Mouse (Mus musculus) kidney, embryonic 14.5 days (tissue): ENCODE measurements around the gene Csmd2. TPM values are rescaled to one million over a fixed set of nuclear protein-coding genes. Genes with fewer than 3 reads are reported as not detected.
"Not testable (repeated sequence)": the region's sequence is repeated elsewhere in the genome, so short reads cannot be mapped to it uniquely, and the experiment has no call there.

ENCODE experiments used
- ATAC-seq: fragments of 200-750 bp; cut with Nextera tagmentation; 2 replicates; pipeline ENCODE4 v1.8.0; 2017; ENCODE audit warnings: moderate number of reproducible peaks, mild to moderate bottlenecking, moderate TSS enrichment, moderate library complexity; ENCODE audit not compliant: low FRiP score, low TSS enrichment
- H3K27ac ChIP-seq: fragments of 300-500 bp; sonication (generic); 2 replicates; pipeline ENCODE4 v1.5.1; 2014; ENCODE audit warnings: low read depth, mild to moderate bottlenecking, low read length, moderate library complexity, mixed read lengths
- H3K27me3 ChIP-seq: fragments of 300-500 bp; sonication (generic); 2 replicates; pipeline ENCODE4 v1.6.1; 2014; ENCODE audit warnings: mild to moderate bottlenecking, low read length; ENCODE audit not compliant: control insufficient read depth, insufficient read depth
- H3K36me3 ChIP-seq: fragments of 300-500 bp; sonication (generic); 2 replicates; pipeline ENCODE4 v1.6.1; 2014; ENCODE audit warnings: low read length, mixed read lengths; ENCODE audit not compliant: control insufficient read depth, insufficient read depth
- H3K4me1 ChIP-seq: fragments of 300-500 bp; sonication (generic); 2 replicates; pipeline ENCODE4 v1.6.1; 2014; ENCODE audit warnings: low read length, mixed read lengths; ENCODE audit not compliant: control insufficient read depth, insufficient read depth
- H3K4me2 ChIP-seq: fragments of 300-500 bp; sonication (generic); replicated peaks from 2 replicates; pipeline ENCODE4 v1.6.1; 2014; ENCODE audit warnings: low read depth, mild to moderate bottlenecking, low read length
- H3K4me3 ChIP-seq: fragments of 300-500 bp; sonication (generic); 2 replicates; pipeline ENCODE4 v1.5.1; 2014; ENCODE audit warnings: mild to moderate bottlenecking, low read length
- H3K9ac ChIP-seq: fragments of 300-500 bp; sonication (generic); 2 replicates; pipeline ENCODE4 v1.6.1; 2014; ENCODE audit warnings: low read depth, mild to moderate bottlenecking, low read length, moderate library complexity
- H3K9me3 ChIP-seq: fragments of 300-500 bp; sonication (generic); 2 replicates; pipeline ENCODE4 v1.6.1; 2016; ENCODE audit warnings: low read length; ENCODE audit not compliant: control insufficient read depth
- WGBS: fragments of 180-500 bp; shearing (Covaris S2); extraction: QIAGEN DNeasy Blood & Tissue Kit; methylation state at CpG from one replicate; pipeline ENCODE4 v1.1.7; 2014; 5-methylcytosine and 5-hydroxymethylcytosine counted together
- polyA plus RNA-seq: library from polyadenylated mRNA; unstranded; fragments of >200 nt; fragmentation: Nextera tagmentation; extraction: Ambion mirVana; gene quantifications from 2 replicates; pipeline ENCODE4 v1.2.1, GENCODE M21; 2014

Csmd2 gene
- polyA plus RNA-seq, 1 experiment from 2014 or later: 0.01 TPM

GRCm38 (mm10) chr4:128004797-128005452 is 17.3 kb downstream of the Csmd2 start:
- H3K9ac ChIP-seq: no peak overlapping the region
- H3K36me3 ChIP-seq: no peaks in the 10 kb centered on the region
- no peak overlapping the region for H3K4me3 ChIP-seq
- no peak overlapping the region for H3K4me2 ChIP-seq
- H3K4me1 ChIP-seq: no peaks in the 10 kb centered on the region
- H3K27me3 ChIP-seq: no peaks in the 10 kb centered on the region
- no peaks in the 10 kb centered on the region for H3K9me3 ChIP-seq
- H3K27ac ChIP-seq: no peak overlapping the region
- ATAC-seq: no peak
- WGBS: 76% methylated on average over 3 of the region's 3 CpGs

- Histone ChIP-seq H3K36me3 (no peaks in the 10 kb centered on the region), H3K27ac (no peak overlapping the region), H3K27me3 (no peaks in the 10 kb centered on the region), H3K9me3 (no peaks in the 10 kb centered on the region), H3K4me3 (no peak overlapping the region), H3K4me2 (no peak overlapping the region), H3K9ac (no peak overlapping the region), H3K4me1 (no peaks in the 10 kb centered on the region)
- ATAC-seq: no peak
- WGBS: 75% methylated on average over 2 of the region's 2 CpGs
Measured at GRCm38 (mm10) chr4:128019465-128019864, 31.8 kb downstream of the Csmd2 start.

- no peaks in the 10 kb centered on the region for H3K27me3 ChIP-seq
- H3K4me3 ChIP-seq: no peak overlapping the region
- 94% methylated on average over 1 of the region's 1 CpGs for WGBS
- no peaks in the 10 kb centered on the region for H3K4me1 ChIP-seq
- no peak overlapping the region for H3K9ac ChIP-seq
- H3K27ac ChIP-seq: no peak overlapping the region
- H3K4me2 ChIP-seq: no peak overlapping the region
- no peaks in the 10 kb centered on the region for H3K36me3 ChIP-seq
- ATAC-seq: no peak
- H3K9me3 ChIP-seq: no peaks in the 10 kb centered on the region
Measured at GRCm38 (mm10) chr4:128028294-128028693, 40.6 kb downstream of the Csmd2 start.

- no peak overlapping the region for H3K4me2 ChIP-seq
- no peaks in the 10 kb centered on the region for H3K27me3 ChIP-seq
- H3K27ac ChIP-seq: no peak overlapping the region
- H3K4me1 ChIP-seq: no peaks in the 10 kb centered on the region
- no peak overlapping the region for H3K4me3 ChIP-seq
- no peaks in the 10 kb centered on the region for H3K9me3 ChIP-seq
- H3K36me3 ChIP-seq: no peaks in the 10 kb centered on the region
- WGBS: 88% methylated on average over 4 of the region's 4 CpGs
- ATAC-seq: no peak
- no peak overlapping the region for H3K9ac ChIP-seq
Measured at GRCm38 (mm10) chr4:128041901-128042300, 54.2 kb downstream of the Csmd2 start.

- Histone ChIP-seq H3K27ac (no peak overlapping the region), H3K4me2 (no peak overlapping the region), H3K36me3 (no peaks in the 10 kb centered on the region), H3K9ac (no peak overlapping the region), H3K4me3 (no peak overlapping the region), H3K4me1 (no peaks in the 10 kb centered on the region), H3K9me3 (no peaks in the 10 kb centered on the region), H3K27me3 (no peaks in the 10 kb centered on the region)
- no peak for ATAC-seq
- 25% methylated on average over 5 of the region's 5 CpGs for WGBS
Measured at GRCm38 (mm10) chr4:128042626-128043025, 55.0 kb downstream of the Csmd2 start.

DNA sequence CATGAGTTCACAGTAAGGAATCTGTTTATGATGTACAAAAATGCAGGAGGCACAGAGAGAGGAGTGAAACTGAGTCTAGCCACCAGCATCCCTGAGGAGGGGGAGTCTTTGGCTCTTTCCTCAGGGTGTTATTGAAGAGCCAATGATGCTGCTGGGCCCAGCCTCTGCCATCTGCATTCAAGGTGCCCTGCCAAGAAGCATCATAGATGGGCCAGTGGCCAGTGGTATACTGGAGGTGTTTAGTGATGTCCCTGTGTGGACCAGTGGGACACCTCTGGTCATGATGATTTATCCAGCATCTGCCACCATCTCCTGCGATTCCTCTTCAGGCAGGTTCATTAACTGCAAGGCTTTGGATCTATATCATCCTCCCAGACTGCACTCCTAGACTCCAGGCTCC is 61.1 kb downstream of the Csmd2 start:
- 86% methylated on average over 1 of the region's 1 CpGs for WGBS
- no peaks in the 10 kb centered on the region for H3K4me1 ChIP-seq
- no peaks in the 10 kb centered on the region for H3K9me3 ChIP-seq
- ATAC-seq: no peak
- no peak overlapping the region for H3K4me2 ChIP-seq
- no peak overlapping the region for H3K4me3 ChIP-seq
- no peak overlapping the region for H3K27ac ChIP-seq
- no peaks in the 10 kb centered on the region for H3K27me3 ChIP-seq
- no peak overlapping the region for H3K9ac ChIP-seq
- no peaks in the 10 kb centered on the region for H3K36me3 ChIP-seq

- H3K27me3 ChIP-seq: no peaks in the 10 kb centered on the region
- no peak overlapping the region for H3K9ac ChIP-seq
- H3K4me2 ChIP-seq: no peak overlapping the region
- H3K27ac ChIP-seq: no peak overlapping the region
- no peaks in the 10 kb centered on the region for H3K36me3 ChIP-seq
- H3K9me3 ChIP-seq: no peaks in the 10 kb centered on the region
- H3K4me3 ChIP-seq: no peak overlapping the region
- H3K4me1 ChIP-seq: no peaks in the 10 kb centered on the region
- WGBS: 86% methylated on average over 8 of the region's 8 CpGs
- no peak for ATAC-seq
Measured at GRCm38 (mm10) chr4:128052701-128053100, 65.0 kb downstream of the Csmd2 start.

- H3K9ac ChIP-seq, ATAC-seq, H3K9me3 ChIP-seq, H3K27me3 ChIP-seq, H3K27ac ChIP-seq, H3K36me3 ChIP-seq, H3K4me2 ChIP-seq, H3K4me3 ChIP-seq, H3K4me1 ChIP-seq: not testable (repeated sequence)
- 82% methylated on average over 2 of the region's 2 CpGs for WGBS
Measured at GRCm38 (mm10) chr4:128061274-128061673, 73.6 kb downstream of the Csmd2 start.

DNA sequence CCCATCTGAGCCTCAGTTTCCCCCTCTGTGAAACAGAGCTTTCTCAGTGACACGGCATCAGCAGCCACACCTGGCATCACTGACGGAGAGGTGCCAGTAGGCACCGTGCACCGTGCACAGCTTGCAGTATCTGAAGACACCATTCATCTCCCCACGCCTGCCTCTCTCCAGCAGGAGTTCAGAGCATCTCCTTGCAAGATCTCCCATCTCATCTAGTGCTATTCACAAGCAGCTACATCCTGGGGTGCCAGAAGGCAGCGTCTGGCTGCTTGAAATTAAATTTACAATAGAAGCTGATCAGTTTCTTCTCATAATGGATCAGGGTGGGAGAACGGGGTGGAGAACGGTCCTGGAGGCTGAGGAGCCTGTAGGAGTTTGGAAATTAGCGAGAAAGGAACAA is 79.5 kb downstream of the Csmd2 start:
- no peak overlapping the region for H3K9ac ChIP-seq
- no peaks in the 10 kb centered on the region for H3K9me3 ChIP-seq
- no peaks in the 10 kb centered on the region for H3K36me3 ChIP-seq
- H3K27ac ChIP-seq: no peak overlapping the region
- no peaks in the 10 kb centered on the region for H3K27me3 ChIP-seq
- H3K4me3 ChIP-seq: no peak overlapping the region
- H3K4me1 ChIP-seq: no peaks in the 10 kb centered on the region
- WGBS: 88% methylated on average over 9 of the region's 9 CpGs
- H3K4me2 ChIP-seq: no peak overlapping the region
- no peak for ATAC-seq
